Mouse (Mus musculus) forebrain, embryonic 11.5 days (tissue): ENCODE data around the gene Natd1. TPM values are rescaled to one million over a fixed set of nuclear protein-coding genes. Genes with fewer than 3 reads are reported as not detected.

Experiments used
- ATAC-seq: fragments of 200-750 bp; cut with Nextera tagmentation; replicated peaks from 2 replicates; pipeline ENCODE4 v1.8.0; 2017; ENCODE audit warnings: moderate TSS enrichment; ENCODE audit not compliant: low FRiP score
- DNase-seq: peaks from one replicate; pipeline ENCODE4 v3.0.0-alpha.2; 2017; ENCODE audit warnings: low spot score
- H3K27ac ChIP-seq: fragments of 300-500 bp; sonication (generic); 2 replicates; pipeline ENCODE4 v1.5.1; 2014; ENCODE audit warnings: low read depth, low read length
- H3K27me3 ChIP-seq: fragments of 300-500 bp; sonication (generic); 2 replicates; pipeline ENCODE4 v1.6.1; 2014; ENCODE audit warnings: mild to moderate bottlenecking, low read length, mixed read lengths; ENCODE audit not compliant: control insufficient read depth, insufficient read depth
- H3K36me3 ChIP-seq: fragments of 300-500 bp; sonication (generic); 2 replicates; pipeline ENCODE4 v1.6.1; 2014; ENCODE audit warnings: mild to moderate bottlenecking, low read length, moderate library complexity, mixed read lengths; ENCODE audit not compliant: control insufficient read depth, insufficient read depth
- H3K4me1 ChIP-seq: fragments of 300-500 bp; sonication (generic); replicated peaks from 2 replicates; pipeline ENCODE4 v1.6.1; 2014; ENCODE audit warnings: low read length, mixed read lengths; ENCODE audit not compliant: control insufficient read depth, insufficient read depth
- H3K4me2 ChIP-seq: fragments of 300-500 bp; sonication (generic); 2 replicates; pipeline ENCODE4 v1.6.1; 2014; ENCODE audit warnings: low read depth, mild to moderate bottlenecking, low read length, moderate library complexity, mixed read lengths; ENCODE audit not compliant: severe bottlenecking
- H3K4me3 ChIP-seq: fragments of 300-500 bp; sonication (generic); 2 replicates; pipeline ENCODE4 v1.5.1; 2014; ENCODE audit warnings: low read depth, low read length
- H3K9ac ChIP-seq: fragments of 300-500 bp; sonication (generic); 2 replicates; pipeline ENCODE4 v1.6.1; 2014; ENCODE audit warnings: low read length
- H3K9me3 ChIP-seq: fragments of 300-500 bp; sonication (generic); 2 replicates; pipeline ENCODE4 v1.6.1; 2016; ENCODE audit warnings: low read length, mixed read lengths; ENCODE audit not compliant: control insufficient read depth
- WGBS: fragments of 180-500 bp; shearing (Covaris S2); extraction: QIAGEN DNeasy Blood & Tissue Kit; methylation state at CpG from one replicate; pipeline ENCODE4 v1.1.7; 2014; 5-methylcytosine and 5-hydroxymethylcytosine counted together
- polyA plus RNA-seq: library from polyadenylated mRNA; unstranded; fragments of >200 nt; fragmentation: Nextera tagmentation; extraction: Ambion mirVana; gene quantifications from 2 replicates; pipeline ENCODE4 v1.2.1, GENCODE M21; 2014

Natd1 gene
- polyA plus RNA-seq, 1 experiment from 2014 or later, result 25.7 TPM

DNA sequence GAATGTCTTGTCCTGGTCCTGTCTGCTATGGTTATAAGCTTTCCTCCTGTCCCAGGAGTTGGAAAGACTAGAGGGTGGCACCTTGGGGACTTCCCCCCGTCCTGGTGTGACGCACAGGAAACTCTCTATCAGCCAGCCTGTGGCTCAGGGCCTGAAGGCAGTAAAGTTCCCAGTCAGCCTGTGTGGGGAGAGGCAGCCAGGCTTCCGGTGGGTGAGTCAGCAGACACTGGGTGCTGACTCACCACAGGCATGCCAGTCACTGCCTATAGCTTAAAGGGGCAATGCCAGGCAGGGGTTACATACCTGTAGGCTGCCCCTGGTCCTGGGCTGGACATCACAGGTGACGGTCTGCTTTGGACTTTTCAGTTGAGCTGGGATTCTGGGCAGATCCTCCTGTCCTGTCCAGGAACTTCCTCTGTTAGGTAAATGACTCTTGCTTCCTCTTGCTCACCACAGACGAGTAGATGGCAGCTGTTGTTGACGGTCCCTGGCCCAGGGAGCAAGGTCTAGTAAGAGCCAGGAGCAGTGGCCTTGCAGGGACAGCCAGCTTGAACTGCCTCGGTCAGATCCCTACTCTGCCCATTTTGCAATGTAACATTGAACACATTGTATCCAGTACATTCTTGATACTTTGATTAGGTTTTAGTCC is 20.9 kb upstream of the Natd1 start:
- 83% methylated on average over 7 of the region's 7 CpGs for WGBS
- no peak overlapping the region for H3K4me3 ChIP-seq
- H3K4me1 ChIP-seq, result peaks cover 17% of the 10 kb centered on the region
- no peaks in the 10 kb centered on the region for H3K36me3 ChIP-seq
- H3K27ac ChIP-seq, result no peak overlapping the region
- no peak overlapping the region for H3K4me2 ChIP-seq
- ATAC-seq, result no peak
- H3K9ac ChIP-seq, result no peak overlapping the region
- no peaks in the 10 kb centered on the region for H3K27me3 ChIP-seq
- H3K9me3 ChIP-seq, result no peaks in the 10 kb centered on the region
- no peak for DNase-seq

DNA sequence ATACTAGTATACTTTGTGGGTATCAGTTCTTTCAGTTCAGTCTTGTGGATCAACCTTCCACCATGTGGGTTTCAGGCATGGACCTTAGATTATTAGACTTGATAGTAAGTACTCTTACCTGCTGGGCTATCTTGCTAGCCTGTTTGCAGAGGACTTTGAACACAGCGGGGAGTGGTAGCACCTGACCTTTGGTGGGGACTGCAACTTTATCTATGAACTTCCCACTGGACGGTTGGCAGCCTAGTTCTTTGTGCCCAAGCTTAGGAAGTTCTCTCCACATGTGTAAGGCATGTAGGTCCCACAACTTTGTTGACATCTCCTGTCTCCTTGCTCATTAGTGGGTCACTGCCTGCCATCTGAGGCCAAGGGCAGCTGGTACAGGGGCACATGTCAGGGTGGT is 20.2 kb upstream of the Natd1 start:
- H3K36me3 ChIP-seq, result no peaks in the 10 kb centered on the region
- ATAC-seq, result no peak
- H3K4me3 ChIP-seq, result no peak overlapping the region
- H3K4me1 ChIP-seq, result peaks cover 17% of the 10 kb centered on the region
- H3K9me3 ChIP-seq, result no peaks in the 10 kb centered on the region
- WGBS, result 86% methylated on average over 2 of the region's 2 CpGs
- no peaks in the 10 kb centered on the region for H3K27me3 ChIP-seq
- no peak overlapping the region for H3K27ac ChIP-seq
- H3K4me2 ChIP-seq, result no peak overlapping the region
- DNase-seq, result no peak
- H3K9ac ChIP-seq, result no peak overlapping the region

GRCm38 (mm10) chr11:60933178-60933930 is 18.8 kb upstream of the Natd1 start:
- ATAC-seq (no peak), DNase-seq (no peak)
- no peaks in the 10 kb centered on the region for H3K9me3 ChIP-seq
- peaks cover 17% of the 10 kb centered on the region for H3K4me1 ChIP-seq
- no peak overlapping the region for H3K27ac ChIP-seq
- H3K4me2 ChIP-seq, result peak overlapping the region; percentile 69
- H3K36me3 ChIP-seq, result no peaks in the 10 kb centered on the region
- 86% methylated on average over 10 of the region's 10 CpGs for whole genome bisulfite sequencing
- peak overlapping the region; percentile 77 for H3K4me3 ChIP-seq
- no peaks in the 10 kb centered on the region for H3K27me3 ChIP-seq
- peak overlapping the region; percentile 85; the same call in 1 of the 2 replicates for H3K9ac ChIP-seq

GRCm38 (mm10) chr11:60932503-60933020 is 18.0 kb upstream of the Natd1 start:
- Histone ChIP-seq H3K4me3 (peak overlapping the region; percentile 77), H3K9ac (peak overlapping the region; percentile 85), H3K4me2 (peak overlapping the region; percentile 69), H3K27ac (no peak overlapping the region), H3K27me3 (no peaks in the 10 kb centered on the region), H3K4me1 (peaks cover 17% of the 10 kb centered on the region), H3K36me3 (no peaks in the 10 kb centered on the region), H3K9me3 (no peaks in the 10 kb centered on the region)
- ATAC-seq, result no peak
- no peak for DNase-seq
- WGBS, result 12% methylated on average over 7 of the region's 7 CpGs

GRCm38 (mm10) chr11:60931869-60932481 is 17.4 kb upstream of the Natd1 start, which contains the start of gene Map2k3:
Gene Map2k3 (plus strand): TSS chr11:60932033.
- Histone ChIP-seq H3K27ac (no peak within 1 kb of the TSS), H3K4me2 (peak within 1 kb of the TSS; percentile 69), H3K9ac (peak within 1 kb of the TSS; percentile 85), H3K4me3 (peak within 1 kb of the TSS; percentile 77), H3K36me3 (no peaks in the 10 kb centered on the region), H3K4me1 (peaks cover 17% of the 10 kb centered on the region), H3K9me3 (no peaks in the 10 kb centered on the region), H3K27me3 (no peaks in the 10 kb centered on the region)
- ATAC-seq, result peak; percentile 96
- WGBS, result under 1% methylated on average over 59 of the region's 59 CpGs
- peak; percentile 97 for DNase-seq

- peaks cover 17% of the 10 kb centered on the region for H3K4me1 ChIP-seq
- H3K36me3 ChIP-seq, result no peaks in the 10 kb centered on the region
- peak overlapping the region; percentile 61 for H3K9ac ChIP-seq
- no peak overlapping the region for H3K27ac ChIP-seq
- ATAC-seq (no peak), DNase-seq (no peak)
- peak overlapping the region; percentile 69 for H3K4me2 ChIP-seq
- H3K4me3 ChIP-seq, result peak overlapping the region; percentile 77
- 2% methylated on average over 30 of the region's 30 CpGs for WGBS
- no peaks in the 10 kb centered on the region for H3K27me3 ChIP-seq
- H3K9me3 ChIP-seq, result no peaks in the 10 kb centered on the region
Measured at GRCm38 (mm10) chr11:60931282-60931868, 16.8 kb upstream of the Natd1 start.

GRCm38 (mm10) chr11:60930724-60931281 is 16.3 kb upstream of the Natd1 start:
- Histone ChIP-seq H3K27ac (no peak overlapping the region), H3K4me1 (peaks cover 17% of the 10 kb centered on the region), H3K27me3 (no peaks in the 10 kb centered on the region), H3K4me2 (peak overlapping the region; percentile 69), H3K4me3 (peak overlapping the region; percentile 77), H3K36me3 (no peaks in the 10 kb centered on the region), H3K9ac (peak overlapping the region; percentile 61; the same call in 1 of the 2 replicates), H3K9me3 (no peaks in the 10 kb centered on the region)
- DNase-seq (no peak), ATAC-seq (no peak)
- 27% methylated on average over 7 of the region's 7 CpGs for WGBS

GRCm38 (mm10) chr11:60927264-60927663 is 12.7 kb upstream of the Natd1 start:
- H3K4me2 ChIP-seq, result peak overlapping the region; percentile 36
- H3K27ac ChIP-seq, result no peak overlapping the region
- no peaks in the 10 kb centered on the region for H3K27me3 ChIP-seq
- no peaks in the 10 kb centered on the region for H3K36me3 ChIP-seq
- no peak overlapping the region for H3K9ac ChIP-seq
- H3K4me1 ChIP-seq, result peaks cover 5% of the 10 kb centered on the region; the same call in 1 of the 2 replicates
- ATAC-seq (peak; percentile 83), DNase-seq (peak; percentile 93)
- H3K4me3 ChIP-seq, result no peak overlapping the region
- H3K9me3 ChIP-seq, result no peaks in the 10 kb centered on the region
- 0% methylated on average over 9 of the region's 9 CpGs for whole genome bisulfite sequencing
